Mouse (Mus musculus): ENCODE data around the gene Gm128. TPM values are rescaled to one million over a fixed set of nuclear protein-coding genes. Genes with fewer than 3 reads are reported as not detected.
A peak's percentile ranks its signal among the peaks of the same experiment; 100 is the strongest.

The Gm128 gene
- polyA plus RNA-seq, 1 experiment from 2014 or later, result 0.55 TPM

GRCm38 (mm10) chr3:95250361-95250760 lies 9.0 kb upstream of the Gm128 start:
- no peak overlapping the region for H3K27ac ChIP-seq (ENCODE audit: low read length)
- no peaks in the 10 kb centered on the region for H3K9me3 ChIP-seq (ENCODE audit: low read length)
- no peaks in the 10 kb centered on the region for H3K27me3 ChIP-seq (ENCODE audit: insufficient read depth, low read length)
- H3K9ac ChIP-seq (replicated peaks; ENCODE audit: low read length), result no peak overlapping the region
- WGBS, result 58% methylated on average over 5 of the region's 5 CpGs
- H3K4me1 ChIP-seq (ENCODE audit: insufficient read depth, low read length), result peaks cover 3% of the 10 kb centered on the region; the same call in 1 of the 2 replicates
- H3K4me3 ChIP-seq (ENCODE audit: low read length), result no peak overlapping the region
- no peak overlapping the region for H3K4me2 ChIP-seq (replicated peaks; ENCODE audit: low read depth, low read length)
- ATAC-seq (ENCODE audit: low FRiP score, low TSS enrichment), result no peak
- peaks cover 14% of the 10 kb centered on the region for H3K36me3 ChIP-seq (ENCODE audit: insufficient read depth, low read length)

GRCm38 (mm10) chr3:95247660-95248336 lies 6.4 kb upstream of the Gm128 start:
- no peak for ATAC-seq (ENCODE audit: low FRiP score, low TSS enrichment)
- Histone ChIP-seq H3K36me3 (ENCODE audit: insufficient read depth, low read length) (peaks cover 12% of the 10 kb centered on the region; the same call in 1 of the 2 replicates), H3K4me2 (replicated peaks; ENCODE audit: low read depth, low read length) (no peak overlapping the region), H3K4me3 (ENCODE audit: low read length) (no peak overlapping the region), H3K27ac (ENCODE audit: low read length) (no peak overlapping the region), H3K4me1 (ENCODE audit: insufficient read depth, low read length) (peaks cover 3% of the 10 kb centered on the region; the same call in 1 of the 2 replicates), H3K27me3 (ENCODE audit: insufficient read depth, low read length) (no peaks in the 10 kb centered on the region), H3K9ac (replicated peaks; ENCODE audit: low read length) (no peak overlapping the region), H3K9me3 (ENCODE audit: low read length) (no peaks in the 10 kb centered on the region)
- WGBS, result 57% methylated on average over 1 of the region's 1 CpGs

DNA sequence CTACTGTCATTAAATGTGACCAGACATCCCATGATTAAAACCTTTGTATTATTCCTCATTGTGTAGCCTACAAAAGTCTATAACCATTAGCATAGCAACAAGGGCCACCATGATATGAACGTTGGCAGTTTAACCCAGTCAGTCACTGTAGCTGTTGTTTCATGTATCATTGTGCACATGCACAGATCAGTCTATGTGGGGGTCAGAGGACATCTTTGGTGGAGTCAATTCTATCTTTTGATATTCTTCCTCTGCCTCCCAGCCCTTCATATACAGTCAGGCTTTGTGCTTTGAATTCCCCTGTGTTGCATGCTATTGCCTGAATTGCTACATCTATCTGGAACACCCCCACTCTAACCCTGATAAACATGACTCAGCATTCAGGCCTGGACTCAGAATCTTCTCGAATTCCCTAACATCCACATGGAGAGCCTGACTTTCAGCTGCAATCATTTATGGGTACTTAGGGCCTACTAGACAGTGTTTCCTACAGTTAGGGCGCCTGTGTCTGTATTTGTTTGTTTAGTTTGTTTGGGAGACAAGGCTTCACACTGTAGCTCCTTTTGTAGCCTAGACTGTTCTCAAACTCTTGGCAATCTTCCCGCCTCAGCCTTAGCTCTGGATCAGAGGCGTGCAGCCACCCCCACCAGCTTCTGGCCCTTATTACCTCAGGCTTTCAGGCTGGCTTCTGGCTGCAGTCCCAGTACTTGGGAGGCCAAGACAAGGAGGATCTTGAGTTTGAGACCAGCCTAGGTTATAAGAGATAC lies 5.2 kb upstream of the Gm128 start:
- 83% methylated on average over 5 of the region's 5 CpGs for WGBS
- Histone ChIP-seq H3K9ac (replicated peaks; ENCODE audit: low read length) (no peak overlapping the region), H3K36me3 (ENCODE audit: insufficient read depth, low read length) (0 out of 2 replicates have a peak, but pooled peaks cover 10% of the 10 kb centered on the region), H3K4me3 (ENCODE audit: low read length) (no peak overlapping the region), H3K27me3 (ENCODE audit: insufficient read depth, low read length) (no peaks in the 10 kb centered on the region), H3K9me3 (ENCODE audit: low read length) (no peaks in the 10 kb centered on the region), H3K27ac (ENCODE audit: low read length) (no peak overlapping the region), H3K4me2 (replicated peaks; ENCODE audit: low read depth, low read length) (no peak overlapping the region), H3K4me1 (ENCODE audit: insufficient read depth, low read length) (peaks cover 3% of the 10 kb centered on the region; the same call in 1 of the 2 replicates)
- ATAC-seq (ENCODE audit: low FRiP score, low TSS enrichment), result no peak

GRCm38 (mm10) chr3:95243086-95243485 lies 1.7 kb upstream of the Gm128 start:
- Histone ChIP-seq H3K4me3 (ENCODE audit: low read length) (no peak overlapping the region), H3K36me3 (ENCODE audit: insufficient read depth, low read length) (peaks cover 14% of the 10 kb centered on the region), H3K27ac (ENCODE audit: low read length) (no peak overlapping the region), H3K4me2 (replicated peaks; ENCODE audit: low read depth, low read length) (no peak overlapping the region), H3K9ac (replicated peaks; ENCODE audit: low read length) (no peak overlapping the region), H3K27me3 (ENCODE audit: insufficient read depth, low read length) (no peaks in the 10 kb centered on the region), H3K9me3 (ENCODE audit: low read length) (no peaks in the 10 kb centered on the region), H3K4me1 (ENCODE audit: insufficient read depth, low read length) (no peaks in the 10 kb centered on the region)
- no peak for ATAC-seq (ENCODE audit: low FRiP score, low TSS enrichment)
- WGBS, result 64% methylated on average over 2 of the region's 2 CpGs

DNA sequence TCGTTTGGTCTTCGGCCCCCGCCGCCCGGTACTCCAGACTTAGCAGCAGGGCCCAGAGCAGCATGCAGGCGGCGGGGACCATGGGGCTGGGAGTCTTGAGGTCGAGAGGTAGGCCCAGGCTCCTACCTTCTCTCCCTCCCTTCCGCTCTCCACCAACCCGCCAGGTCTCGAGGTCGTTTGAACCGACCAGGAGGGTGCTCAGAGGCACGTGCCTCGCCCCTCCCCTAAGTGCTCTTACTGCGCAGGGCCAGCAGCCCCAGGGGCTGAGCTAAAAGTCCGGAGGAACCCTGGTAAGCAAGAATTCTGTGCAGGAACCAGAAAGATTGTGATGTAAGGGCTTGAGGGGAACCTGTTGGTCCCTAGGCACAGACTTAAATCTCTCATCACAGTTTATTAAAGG lies 498 bp downstream of the Gm128 start:
- Histone ChIP-seq H3K4me1 (ENCODE audit: insufficient read depth, low read length) (no peaks in the 10 kb centered on the region), H3K9ac (replicated peaks; ENCODE audit: low read length) (peak overlapping the region; percentile 12; the same call in 1 of the 2 replicates), H3K27ac (ENCODE audit: low read length) (no peak overlapping the region), H3K9me3 (ENCODE audit: low read length) (no peaks in the 10 kb centered on the region), H3K27me3 (ENCODE audit: insufficient read depth, low read length) (no peaks in the 10 kb centered on the region), H3K4me3 (ENCODE audit: low read length) (no peak overlapping the region), H3K4me2 (replicated peaks; ENCODE audit: low read depth, low read length) (peak overlapping the region; percentile 24), H3K36me3 (ENCODE audit: insufficient read depth, low read length) (peaks cover 19% of the 10 kb centered on the region)
- 27% methylated on average over 17 of the region's 17 CpGs for WGBS
- peak; percentile 50 for ATAC-seq (ENCODE audit: low FRiP score, low TSS enrichment)

GRCm38 (mm10) chr3:95239971-95240370 lies 1.4 kb downstream of the Gm128 start:
- no peak for ATAC-seq (ENCODE audit: low FRiP score, low TSS enrichment)

DNA sequence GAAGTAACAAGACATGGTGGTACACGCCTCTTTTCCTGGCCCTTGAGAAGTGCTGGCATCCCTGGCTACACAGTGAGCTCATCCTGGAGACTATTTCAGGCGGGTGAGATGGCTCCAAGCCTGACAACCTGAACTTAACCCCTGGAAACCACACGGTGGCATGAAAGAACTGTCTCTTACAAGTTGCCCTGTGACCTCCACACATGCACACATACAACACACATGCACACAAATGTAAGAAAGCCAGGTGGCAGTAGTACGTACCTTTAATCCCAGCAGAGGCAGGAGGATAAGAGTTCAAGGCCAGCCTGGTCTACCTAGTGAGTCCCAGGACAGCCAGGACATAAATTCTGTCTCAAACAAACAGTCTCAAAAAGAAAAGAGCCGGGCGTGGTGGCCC lies 2.4 kb downstream of the Gm128 start:
- no peak overlapping the region for H3K4me3 ChIP-seq (ENCODE audit: low read length)
- H3K27ac ChIP-seq (ENCODE audit: low read length), result no peak overlapping the region
- no peaks in the 10 kb centered on the region for H3K4me1 ChIP-seq (ENCODE audit: insufficient read depth, low read length)
- H3K4me2 ChIP-seq (replicated peaks; ENCODE audit: low read depth, low read length), result no peak overlapping the region
- peaks cover 26% of the 10 kb centered on the region for H3K36me3 ChIP-seq (ENCODE audit: insufficient read depth, low read length)
- WGBS, result 88% methylated on average over 6 of the region's 6 CpGs
- no peaks in the 10 kb centered on the region for H3K27me3 ChIP-seq (ENCODE audit: insufficient read depth, low read length)
- no peaks in the 10 kb centered on the region for H3K9me3 ChIP-seq (ENCODE audit: low read length)
- no peak overlapping the region for H3K9ac ChIP-seq (replicated peaks; ENCODE audit: low read length)
- no peak for ATAC-seq (ENCODE audit: low FRiP score, low TSS enrichment)

More at GRCm38 (mm10) chr3:95239971-95240370, 1.4 kb downstream of the Gm128 start:
- H3K9ac ChIP-seq (replicated peaks; ENCODE audit: low read length), result no peak overlapping the region
- H3K4me1 ChIP-seq (ENCODE audit: insufficient read depth, low read length), result no peaks in the 10 kb centered on the region
- H3K27ac ChIP-seq (ENCODE audit: low read length), result no peak overlapping the region
- no peaks in the 10 kb centered on the region for H3K9me3 ChIP-seq (ENCODE audit: low read length)
- H3K4me3 ChIP-seq (ENCODE audit: low read length), result no peak overlapping the region
- WGBS, result 85% methylated on average over 12 of the region's 12 CpGs
- peaks cover 19% of the 10 kb centered on the region for H3K36me3 ChIP-seq (ENCODE audit: insufficient read depth, low read length)
- H3K27me3 ChIP-seq (ENCODE audit: insufficient read depth, low read length), result no peaks in the 10 kb centered on the region
- no peak overlapping the region for H3K4me2 ChIP-seq (replicated peaks; ENCODE audit: low read depth, low read length)

GRCm38 (mm10) chr3:95237541-95238099 lies 3.8 kb downstream of the Gm128 start:
- Histone ChIP-seq H3K4me2 (replicated peaks; ENCODE audit: low read depth, low read length) (no peak overlapping the region), H3K9me3 (ENCODE audit: low read length) (no peaks in the 10 kb centered on the region), H3K9ac (replicated peaks; ENCODE audit: low read length) (no peak overlapping the region), H3K4me3 (ENCODE audit: low read length) (no peak overlapping the region), H3K27ac (ENCODE audit: low read length) (no peak overlapping the region), H3K27me3 (ENCODE audit: insufficient read depth, low read length) (no peaks in the 10 kb centered on the region), H3K36me3 (ENCODE audit: insufficient read depth, low read length) (peaks cover 39% of the 10 kb centered on the region), H3K4me1 (ENCODE audit: insufficient read depth, low read length) (no peaks in the 10 kb centered on the region; the same call in 1 of the 2 replicates)
- WGBS, result 87% methylated on average over 8 of the region's 8 CpGs
- no peak for ATAC-seq (ENCODE audit: low FRiP score, low TSS enrichment)

DNA sequence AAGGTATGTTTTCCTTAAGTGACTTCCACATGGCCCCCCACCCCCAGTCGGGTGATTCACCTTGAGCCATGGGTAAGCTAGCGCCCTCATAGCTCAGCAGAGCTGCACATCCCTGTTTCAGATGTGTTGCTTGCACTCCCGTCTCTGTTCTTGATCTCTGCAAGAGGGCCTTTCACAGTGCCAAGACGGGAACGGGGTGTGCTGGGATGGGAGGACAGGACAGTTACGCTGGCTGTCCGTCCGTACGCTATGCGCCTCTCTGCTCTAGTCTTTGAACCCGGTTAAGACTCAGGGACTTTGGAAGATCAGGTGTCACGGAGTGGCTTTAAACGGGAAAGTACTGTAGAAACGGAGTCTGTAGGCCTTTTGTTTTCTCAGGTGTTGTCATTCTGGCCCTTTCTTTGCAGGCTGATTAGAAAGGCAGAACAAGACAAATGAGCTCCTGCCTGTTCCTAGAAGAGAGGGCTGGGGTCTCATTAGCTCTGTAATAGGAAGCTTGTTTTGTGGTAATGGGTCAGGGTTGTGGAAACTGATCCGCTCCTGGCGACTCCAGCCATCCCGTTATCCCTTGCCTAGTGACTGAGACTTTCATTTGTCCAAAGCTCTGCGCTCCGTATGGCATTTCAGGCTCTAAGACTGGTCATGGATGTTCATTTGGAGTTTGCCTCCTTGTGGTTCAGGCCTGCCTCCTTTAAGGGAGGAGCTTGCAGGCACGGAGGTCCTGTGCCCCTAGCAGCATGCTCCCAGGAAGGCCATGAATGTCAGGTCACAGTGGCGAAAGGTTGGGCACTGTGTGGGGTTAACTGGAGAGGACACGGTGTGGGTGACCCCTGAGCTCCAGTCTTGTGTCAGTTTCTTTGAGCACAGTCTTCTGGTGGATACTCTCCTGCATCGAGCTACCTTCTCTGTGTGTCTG lies 5.8 kb downstream of the Gm128 start:
- Histone ChIP-seq H3K4me3 (ENCODE audit: low read length) (no peak overlapping the region), H3K9me3 (ENCODE audit: low read length) (no peaks in the 10 kb centered on the region), H3K4me1 (ENCODE audit: insufficient read depth, low read length) (peaks cover 16% of the 10 kb centered on the region), H3K27ac (ENCODE audit: low read length) (no peak overlapping the region; the same call in 1 of the 2 replicates), H3K4me2 (replicated peaks; ENCODE audit: low read depth, low read length) (no peak overlapping the region), H3K27me3 (ENCODE audit: insufficient read depth, low read length) (no peaks in the 10 kb centered on the region), H3K36me3 (ENCODE audit: insufficient read depth, low read length) (peaks cover 49% of the 10 kb centered on the region), H3K9ac (replicated peaks; ENCODE audit: low read length) (no peak overlapping the region)
- peak; percentile 40 for ATAC-seq (ENCODE audit: low FRiP score, low TSS enrichment)
- WGBS, result 41% methylated on average over 23 of the region's 23 CpGs
